Mouse (Mus musculus): ENCODE results near the gene Dnajc7.
A peak's percentile ranks its signal among the peaks of the same experiment; 100 is the strongest.
"Not testable (repeated sequence)": the region's sequence is repeated elsewhere in the genome, so short reads cannot be mapped to it uniquely, and the experiment has no call there.

Gene Dnajc7

GRCm38 (mm10) chr11:100619982-100620381 lies at the start of gene Dnajc7:
TSS of gene Dnajc7 (minus strand) at chr11:100620168.
- no peak for DNase-seq

GRCm38 (mm10) chr11:100659806-100660205 lies 39.8 kb upstream of the Dnajc7 start:
- DNase-seq, result no peak

- peak; percentile 24 for DNase-seq
These were observed 36.5 kb upstream of the Dnajc7 start for GRCm38 (mm10) chr11:100656458-100656857.

- DNase-seq, result not testable (repeated sequence)
These were observed 35.6 kb upstream of the Dnajc7 start for GRCm38 (mm10) chr11:100655589-100655988.

- DNase-seq, result no peak
These were observed 31.8 kb upstream of the Dnajc7 start for GRCm38 (mm10) chr11:100651748-100652147.

- DNase-seq, result no peak
These were observed 31.2 kb upstream of the Dnajc7 start for GRCm38 (mm10) chr11:100651205-100651604.

- no peak for DNase-seq
These were observed 28.4 kb upstream of the Dnajc7 start for GRCm38 (mm10) chr11:100648405-100648804.

GRCm38 (mm10) chr11:100646265-100646664 lies 26.3 kb upstream of the Dnajc7 start:
- peak; percentile 75 for DNase-seq

GRCm38 (mm10) chr11:100643612-100644575 lies 23.9 kb upstream of the Dnajc7 start:
- DNase-seq, result peak; percentile 28

GRCm38 (mm10) chr11:100640159-100640906 lies 20.4 kb upstream of the Dnajc7 start:
- peak; percentile 59 for DNase-seq

GRCm38 (mm10) chr11:100634530-100634929 lies 14.6 kb upstream of the Dnajc7 start:
- DNase-seq, result no peak

- peak; percentile 24 for DNase-seq
These were observed 8.9 kb upstream of the Dnajc7 start for GRCm38 (mm10) chr11:100628862-100629352.

GRCm38 (mm10) chr11:100628056-100628455 lies 8.1 kb upstream of the Dnajc7 start:
- no peak for DNase-seq

GRCm38 (mm10) chr11:100626701-100627195 lies 6.8 kb upstream of the Dnajc7 start:
- peak; percentile 90 for DNase-seq

- DNase-seq, result no peak
These were observed 6.1 kb upstream of the Dnajc7 start for GRCm38 (mm10) chr11:100625754-100626700.

GRCm38 (mm10) chr11:100623867-100624266 lies 3.9 kb upstream of the Dnajc7 start:
- DNase-seq, result peak; percentile 78

- DNase-seq, result peak; percentile 97
These were observed 2.7 kb upstream of the Dnajc7 start for GRCm38 (mm10) chr11:100622714-100623113.

GRCm38 (mm10) chr11:100619485-100619975 lies 438 bp downstream of the Dnajc7 start:
- DNase-seq, result peak; percentile 97

- DNase-seq, result peak; percentile 85
These were observed 1.0 kb downstream of the Dnajc7 start, which contains the start of gene Nkiras2 for GRCm38 (mm10) chr11:100618761-100619484. TSS of gene Nkiras2 (plus strand) at chr11:100619244.

- DNase-seq, result no peak
These were observed 2.5 kb downstream of the Dnajc7 start for GRCm38 (mm10) chr11:100617480-100617879.

- not testable (repeated sequence) for DNase-seq
These were observed 3.1 kb downstream of the Dnajc7 start for GRCm38 (mm10) chr11:100616836-100617235.

Data from kidney, postnatal 10 days (tissue).